Mouse (Mus musculus): ENCODE data around the gene Sigmar1.

Sigmar1 gene

GRCm38 (mm10) chr4:41754797-41755337, 1.1 kb downstream of the Sigmar1 start, which contains the start of gene Galt:
Galt (plus strand) TSS chr4:41755228.
- no peak for DNase-seq

- no peak for DNase-seq
Measured at GRCm38 (mm10) chr4:41745021-41745420, 10.9 kb downstream of the Sigmar1 start.

GRCm38 (mm10) chr4:41744131-41744530, 11.8 kb downstream of the Sigmar1 start:
- no peak for DNase-seq

GRCm38 (mm10) chr4:41741158-41741560, 14.8 kb downstream of the Sigmar1 start:
- DNase-seq: peak; percentile 99

- DNase-seq: peak; percentile 24
Measured at GRCm38 (mm10) chr4:41740380-41741157, 15.4 kb downstream of the Sigmar1 start.

DNA sequence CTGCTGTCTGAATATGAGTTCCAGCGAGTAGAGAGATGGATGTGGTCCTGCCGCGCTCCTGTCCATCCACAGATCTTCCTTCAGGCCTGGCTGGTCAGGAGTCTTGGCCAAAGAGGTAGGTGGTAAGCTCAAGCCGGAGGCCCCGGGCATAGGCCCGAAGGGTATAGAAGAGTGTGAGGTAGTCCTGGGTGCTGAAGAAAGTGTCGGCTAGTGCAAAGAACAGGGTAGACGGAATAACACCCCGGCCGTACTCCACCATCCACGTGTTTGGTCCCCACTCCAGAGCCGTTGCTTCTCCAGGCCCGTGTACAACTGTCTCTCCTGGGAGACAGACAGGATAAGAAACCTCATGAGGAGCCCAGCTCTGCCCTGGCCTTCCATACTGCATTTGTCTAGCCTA, 16.7 kb downstream of the Sigmar1 start:
- no peak for DNase-seq

GRCm38 (mm10) chr4:41738256-41738603, 17.7 kb downstream of the Sigmar1 start:
- DNase-seq: no peak

DNA sequence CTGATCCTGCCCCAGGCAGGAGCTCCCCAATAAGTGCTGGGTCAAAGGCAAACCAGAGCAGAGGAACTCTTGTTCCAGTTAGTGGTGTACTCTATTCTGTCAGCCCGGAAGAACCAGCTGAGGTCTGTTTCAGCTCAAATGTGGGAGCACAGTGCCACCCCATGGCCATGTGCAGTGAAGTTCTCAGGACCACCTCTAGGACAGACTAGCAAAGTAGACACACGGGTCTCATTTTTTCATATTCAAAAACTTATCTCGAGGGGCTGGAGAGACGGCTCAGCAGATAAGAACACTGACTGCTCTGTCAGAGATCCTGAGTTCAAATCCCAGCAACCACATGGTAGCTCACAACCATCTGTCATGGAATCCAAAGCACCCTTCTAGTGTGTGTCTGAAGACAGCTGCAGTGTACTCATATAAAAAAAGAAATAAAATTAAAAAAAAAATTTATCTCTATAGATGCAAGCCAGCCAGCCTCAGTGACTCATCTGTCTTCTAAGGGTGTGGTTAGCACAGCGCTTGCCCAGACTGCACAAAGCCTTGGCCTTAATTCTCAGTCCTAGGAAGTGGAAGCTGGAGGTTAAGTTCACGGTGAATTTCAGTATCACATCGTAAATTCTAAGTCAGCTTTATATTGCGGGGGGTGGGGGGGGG, 18.2 kb downstream of the Sigmar1 start:
- DNase-seq: peak; percentile 86

GRCm38 (mm10) chr4:41731052-41731765, 24.7 kb downstream of the Sigmar1 start, which contains the start of gene Arid3c:
Arid3c (minus strand) TSS chr4:41731142.
- DNase-seq: peak; percentile 63

DNA sequence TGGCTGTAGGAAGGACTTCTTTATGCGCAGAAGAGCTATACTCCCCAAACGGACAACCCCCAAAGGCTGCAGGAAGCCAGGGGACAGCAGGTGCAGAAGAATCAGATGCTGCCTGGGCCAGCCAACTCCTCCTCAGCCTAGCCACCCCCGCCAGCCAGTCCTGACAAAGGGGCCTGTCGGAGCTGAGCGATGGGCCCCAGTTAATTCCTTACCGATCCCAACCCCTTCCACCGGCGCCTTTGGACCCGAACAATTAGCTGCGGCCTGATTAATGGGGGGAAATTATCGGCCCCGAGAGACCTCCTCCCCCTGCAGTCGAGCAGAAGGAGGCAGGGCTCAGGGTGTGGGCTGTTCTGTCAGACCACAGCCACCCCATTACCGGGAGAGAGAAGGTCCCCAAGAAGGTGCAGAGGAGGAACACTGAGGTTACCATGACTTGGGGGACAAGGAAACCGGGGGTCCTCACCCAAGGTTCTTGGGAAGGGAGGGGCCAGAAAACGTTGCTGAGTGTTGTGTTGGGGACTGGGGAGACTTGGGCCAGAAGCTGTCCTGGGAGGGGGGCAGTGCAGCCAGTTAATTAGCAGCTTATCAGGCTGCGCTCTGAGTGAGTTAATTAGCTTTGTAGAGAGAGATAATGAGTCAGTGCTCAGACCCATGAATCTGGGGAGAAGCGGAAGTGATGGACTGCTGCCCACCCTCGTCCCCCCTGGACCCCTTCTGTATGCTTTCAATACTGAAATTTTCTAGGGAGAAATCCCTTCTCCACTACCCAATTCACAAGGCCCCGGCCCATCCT, 28.9 kb downstream of the Sigmar1 start:
- peak; percentile 68 for DNase-seq

- peak; percentile 99 for DNase-seq
Measured at GRCm38 (mm10) chr4:41722918-41723351, 33.0 kb downstream of the Sigmar1 start, which contains the start of gene Dctn3. Dctn3 (minus strand) TSS chr4:41723170.

- DNase-seq: no peak
Measured at GRCm38 (mm10) chr4:41716834-41717233, 39.1 kb downstream of the Sigmar1 start.

GRCm38 (mm10) chr4:41715596-41715995, 40.4 kb downstream of the Sigmar1 start:
- DNase-seq: peak; percentile 64

- no peak for DNase-seq
Measured at GRCm38 (mm10) chr4:41715082-41715481, 40.9 kb downstream of the Sigmar1 start.

DNA sequence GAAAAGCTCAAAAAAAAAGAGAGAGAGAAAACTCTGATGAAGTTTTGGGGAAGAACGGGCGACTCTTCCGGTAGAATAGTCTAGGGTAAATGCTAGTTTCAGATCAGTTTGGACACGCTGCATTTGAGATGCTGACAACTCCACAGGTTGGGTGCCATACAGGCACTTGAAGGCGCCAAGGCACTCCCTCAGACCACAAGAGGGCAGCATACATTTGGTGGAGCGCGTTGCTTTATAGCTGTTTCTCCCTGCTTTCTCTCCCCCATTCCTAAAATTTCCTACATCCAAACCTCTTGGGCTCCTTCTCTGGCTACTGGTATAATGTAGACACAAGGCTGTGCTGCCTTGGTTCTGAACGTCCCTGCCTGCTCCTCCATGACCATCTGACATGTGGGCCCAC, 41.7 kb downstream of the Sigmar1 start:
- peak; percentile 79 for DNase-seq

- DNase-seq: peak; percentile 90
Measured at GRCm38 (mm10) chr4:41713197-41714067, 42.5 kb downstream of the Sigmar1 start, which contains the start of gene Rpp25l. Rpp25l (minus strand) TSS chr4:41713534.

DNA sequence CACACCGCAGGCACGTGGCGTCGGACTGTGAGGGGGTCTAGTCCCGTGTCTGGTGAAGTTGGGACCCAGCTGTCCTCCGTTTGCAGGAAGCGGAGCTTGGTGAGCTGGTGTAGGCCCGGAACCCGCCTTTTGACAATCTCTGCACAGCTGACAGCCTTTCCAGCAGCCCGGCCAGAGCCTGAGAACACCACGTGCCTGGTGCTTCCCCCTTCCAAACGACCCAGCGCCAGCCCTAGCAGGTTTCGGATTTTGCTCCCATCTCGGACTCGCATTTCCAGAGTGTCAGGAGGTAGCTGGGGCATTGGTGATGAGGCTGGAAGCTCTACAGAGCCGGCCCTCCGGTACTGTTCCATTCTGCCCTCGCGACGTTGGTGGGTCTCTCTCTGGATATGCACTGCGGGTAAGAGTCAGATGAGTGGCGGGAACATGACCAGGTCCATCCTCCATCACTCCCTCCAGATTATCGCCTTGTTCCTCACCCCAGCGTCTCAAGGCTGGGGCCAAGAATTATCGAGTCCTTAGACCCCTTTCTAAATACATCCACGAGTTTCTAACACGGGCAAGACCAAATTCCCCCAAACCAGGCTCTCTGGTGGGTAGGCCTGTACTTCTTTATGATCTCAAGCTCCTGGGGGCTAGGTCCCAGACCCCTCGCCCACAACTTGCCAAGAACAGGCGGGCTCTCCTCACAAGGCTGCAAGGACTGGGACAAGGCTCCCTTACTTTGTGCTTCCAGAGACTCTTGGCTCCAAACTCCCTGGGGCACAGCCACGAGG, 43.3 kb downstream of the Sigmar1 start:
- DNase-seq: no peak

GRCm38 (mm10) chr4:41711705-41712375, 44.1 kb downstream of the Sigmar1 start:
- no peak for DNase-seq

DNA sequence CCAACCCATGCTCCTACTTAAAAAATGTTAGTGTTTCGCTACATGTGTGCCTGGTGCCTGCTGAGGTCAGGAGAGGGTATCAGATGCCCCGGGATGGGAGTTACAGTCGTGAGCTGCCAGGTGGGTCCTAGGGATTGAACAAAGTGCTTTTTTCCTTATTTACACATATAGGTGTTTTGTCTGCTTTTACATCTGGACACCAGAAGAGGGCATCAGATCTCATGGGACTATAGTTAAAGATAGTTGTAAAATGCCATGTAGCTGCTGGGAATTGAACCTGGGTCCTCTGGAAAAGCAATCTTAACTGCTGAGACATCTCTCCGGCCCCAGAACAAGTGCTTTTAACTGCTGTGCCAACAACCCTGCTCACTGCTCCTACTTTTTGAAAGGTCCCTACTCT, 45.7 kb downstream of the Sigmar1 start:
- no peak for DNase-seq

All from retina, postnatal 1 day (tissue).